Comparison of ENCODE assay signal across 23 mouse cellular contexts in genomic region chr3:82539951-82540350, GRCm38 (mm10). TPM values are rescaled to one million over a fixed set of nuclear protein-coding genes. Genes with fewer than 3 reads are reported as not detected.
"Had no signal": no experiment of that assay in that cellular context is flagged by ENCODE, and none has a peak within 500 bp of the region (broad histone marks: within the 10 kb centered on the region; RNA-seq: fewer than 3 reads in every experiment).

No protein-coding gene starts in this region.

- H3K9me3 ChIP-seq: midbrain, embryonic 10.5 days; midbrain, embryonic 12.5 days; neural tube, embryonic 13.5 days; neural tube, embryonic 15.5 days; stomach, embryonic 15.5 days had no signal

- DNase-seq: lung, adult 18-20 months; lung, embryonic 14.5 days; lung, postnatal 10 days; lung, postnatal 4 days; midbrain, embryonic 14.5 days; retina, postnatal 1 day; right cerebral cortex, adult 18-20 months; right cerebral cortex, postnatal 25 days; thymus, adult 2 months; thymus, postnatal 25 days; thymus, postnatal 4 days had no signal

- H3K4me3 ChIP-seq: midbrain, embryonic 10.5 days; midbrain, embryonic 12.5 days; myocyte; neural tube, embryonic 13.5 days; neural tube, embryonic 15.5 days; stomach, embryonic 15.5 days had no signal

- H3K36me3 ChIP-seq: midbrain, embryonic 10.5 days; midbrain, embryonic 12.5 days; neural tube, embryonic 13.5 days; neural tube, embryonic 15.5 days; stomach, embryonic 15.5 days had no signal

- H3K4me2 ChIP-seq: lung, embryonic 14.5 days; midbrain, embryonic 12.5 days; neural tube, embryonic 13.5 days; neural tube, embryonic 15.5 days; stomach, embryonic 15.5 days had no signal

- ATAC-seq: midbrain, embryonic 16.5 days had no signal

- H3K27ac ChIP-seq: midbrain, embryonic 10.5 days; midbrain, embryonic 12.5 days; neural tube, embryonic 13.5 days; neural tube, embryonic 15.5 days; stomach, embryonic 15.5 days; stomach, postnatal 0 days had no signal

- H3K9ac ChIP-seq: lung, embryonic 14.5 days; midbrain, embryonic 12.5 days; neural tube, embryonic 13.5 days; neural tube, embryonic 15.5 days; stomach, embryonic 15.5 days had no signal

- H3K4me1 ChIP-seq: midbrain, embryonic 10.5 days; midbrain, embryonic 12.5 days; neural tube, embryonic 13.5 days; neural tube, embryonic 15.5 days; stomach, embryonic 15.5 days had no signal

- H3K27me3 ChIP-seq: midbrain, embryonic 12.5 days; neural tube, embryonic 13.5 days; neural tube, embryonic 15.5 days; stomach, embryonic 15.5 days had no signal

RNA-seq across cellular contexts. Expression of gene Npy2r, which starts 7.9 kb away (rescaled TPM):
- total RNA-seq: megakaryocyte, adult 5-6 weeks; megakaryocyte-erythroid progenitor cell, adult 5-6 weeks had no signal
- polyA plus RNA-seq: myocyte; spleen, adult 2 months; testis, adult 2 months; thymus, adult 2 months had no signal
